Mouse (Mus musculus) testis, adult 2 months (tissue): ENCODE data around the gene Tnfrsf11a.

Experiments
- CTCF ChIP-seq: fragments of 200-500 bp; IDR thresholded peaks from 2 replicates; pipeline ENCODE4 v1.5.1; 2012; ENCODE audit warnings: low read depth, mild to moderate bottlenecking, inconsistent platforms, low read length, moderate library complexity; ENCODE audit not compliant: control insufficient read depth, insufficient read depth, insufficient replicate concordance
- POLR2A ChIP-seq: fragments of 200-500 bp; IDR thresholded peaks from 2 replicates; pipeline ENCODE4 v1.6.1; 2012; ENCODE audit warnings: low read depth, mild to moderate bottlenecking, inconsistent platforms, low read length, moderate library complexity; ENCODE audit not compliant: control insufficient read depth

- TF ChIP-seq CTCF (no peak), POLR2A (no peak)
Observed at GRCm38 (mm10) chr1:105785146-105785545, 4.6 kb downstream of the Tnfrsf11a start.
